Mouse (Mus musculus) gastrocnemius, postnatal 36 days (tissue): ENCODE results near the gene Ptbp1. TPM values are rescaled to one million over a fixed set of nuclear protein-coding genes. Genes with fewer than 3 reads are reported as not detected.
A peak's percentile ranks its signal among the peaks of the same experiment; 100 is the strongest.

Experiments used
- DNase-seq, 2 experiments: peaks; one replicate each; pipeline ENCODE4 v3.0.0; 2022
- intact Hi-C: fragments of 180-260 bp; cut with DNase I; formaldehyde crosslinking; loops from one replicate; pipeline ENCODE4 v1.15.1; 2025
- total RNA-seq, 2 experiments: library from RNA; stranded (reverse); gene quantifications; 2 replicates each; pipeline ENCODE4 v1.2.3; 2021

Gene Ptbp1
- total RNA-seq, 2 experiments from 2014 or later: 17.2 to 17.4 TPM

DNA sequence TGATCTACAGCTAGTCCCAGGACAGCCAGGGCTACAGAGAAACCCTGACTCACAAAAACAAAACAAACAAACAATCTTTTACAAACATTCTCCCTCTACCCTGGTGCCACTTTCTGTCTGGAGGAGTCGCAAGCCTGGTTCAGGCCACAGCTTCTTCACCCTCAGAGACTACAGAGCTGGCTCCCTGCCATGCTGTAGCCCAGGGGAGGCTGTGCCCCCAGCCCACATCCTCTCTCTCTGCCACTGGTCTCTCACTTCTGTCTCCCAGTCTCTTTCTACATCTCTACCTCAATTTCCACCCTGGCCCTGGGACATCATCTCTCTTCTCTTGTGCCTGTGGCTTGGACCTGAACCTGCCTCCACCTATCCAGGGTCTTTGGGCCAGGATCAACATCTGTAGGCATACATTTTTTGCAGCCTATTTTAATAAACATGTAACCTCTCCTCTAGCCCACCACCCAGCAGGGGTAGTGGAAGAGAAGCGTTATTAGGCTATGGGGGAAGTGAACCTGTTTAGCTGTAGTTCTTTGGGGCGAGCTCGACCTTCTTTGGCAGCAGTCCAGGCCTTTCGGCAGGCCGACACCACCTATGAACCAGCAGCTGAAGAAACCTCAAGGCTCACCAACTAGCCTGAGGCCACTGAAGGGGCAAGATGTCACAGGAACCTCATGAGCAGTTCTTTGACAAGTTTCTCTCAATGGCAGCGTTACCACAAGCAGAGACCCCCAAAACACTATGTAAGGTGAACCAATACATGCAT lies 22.0 kb upstream of the Ptbp1 start:
- intact Hi-C loops: loop anchor here (5.0 kb wide), 1 partner anchor 50 kb away; no protein-coding TSS in a partner anchor
- DNase-seq: no peak

DNA sequence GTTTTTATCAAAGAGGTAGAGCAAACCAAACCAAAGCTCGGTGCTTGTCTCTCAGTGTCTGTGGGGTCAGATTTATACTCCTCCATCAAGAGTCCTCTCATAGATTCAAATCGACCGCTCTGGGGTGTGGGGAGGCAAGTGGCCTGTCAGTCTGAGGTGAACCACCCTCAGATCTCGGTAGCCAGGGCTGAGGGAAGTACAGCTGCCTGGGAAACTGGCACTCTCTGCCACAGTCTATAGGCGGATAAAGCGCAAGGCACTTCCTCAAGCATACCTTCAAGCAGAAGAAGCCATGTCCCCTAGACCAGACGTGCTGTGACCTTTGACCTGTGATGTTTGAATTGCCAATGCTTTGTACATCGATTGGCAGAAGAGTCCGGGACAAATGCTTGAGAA lies 21.4 kb upstream of the Ptbp1 start:
- intact Hi-C loops: loop anchor here (5.0 kb wide), 1 partner anchor 50 kb away; no protein-coding TSS in a partner anchor

DNA sequence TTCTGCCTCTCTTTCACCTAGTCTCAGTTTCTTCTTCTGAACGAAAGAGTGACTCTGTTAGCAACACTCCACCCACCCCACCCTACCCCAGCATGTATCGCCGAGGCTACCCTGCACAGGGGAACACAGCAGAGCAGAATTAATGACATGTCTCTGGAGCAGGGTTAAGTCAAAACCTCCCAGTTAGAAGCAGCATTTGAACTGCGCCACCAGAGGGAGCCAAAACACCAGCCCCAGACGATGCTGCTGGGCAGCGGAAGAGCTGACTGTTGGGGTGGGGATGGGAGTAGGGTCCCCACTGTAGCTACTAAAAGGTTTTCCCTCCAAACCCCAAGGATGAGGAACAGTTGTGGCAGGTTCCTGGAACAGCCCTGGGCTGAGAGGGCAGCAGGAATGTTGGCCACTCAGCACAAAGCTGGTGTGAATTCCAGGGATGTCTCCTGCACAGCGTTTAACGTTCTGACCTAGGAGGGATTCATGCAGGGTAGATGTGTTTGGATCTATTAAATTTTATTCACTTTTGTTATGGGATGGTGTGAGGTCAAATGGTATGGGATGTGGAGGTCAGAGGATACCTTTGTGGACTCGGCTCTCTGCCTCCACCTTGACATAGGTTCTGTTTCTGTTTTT lies 19.3 kb upstream of the Ptbp1 start:
- intact Hi-C loops: loop anchor here (1.0 to 5.0 kb wide), 3 partner anchors 47 to 117 kb away; no protein-coding TSS in a partner anchor
- DNase-seq: peak in 1 of 2 experiments; percentile 60

More for the DNA sequence above, 21.4 kb upstream of the Ptbp1 start:
- no peak for DNase-seq

DNA sequence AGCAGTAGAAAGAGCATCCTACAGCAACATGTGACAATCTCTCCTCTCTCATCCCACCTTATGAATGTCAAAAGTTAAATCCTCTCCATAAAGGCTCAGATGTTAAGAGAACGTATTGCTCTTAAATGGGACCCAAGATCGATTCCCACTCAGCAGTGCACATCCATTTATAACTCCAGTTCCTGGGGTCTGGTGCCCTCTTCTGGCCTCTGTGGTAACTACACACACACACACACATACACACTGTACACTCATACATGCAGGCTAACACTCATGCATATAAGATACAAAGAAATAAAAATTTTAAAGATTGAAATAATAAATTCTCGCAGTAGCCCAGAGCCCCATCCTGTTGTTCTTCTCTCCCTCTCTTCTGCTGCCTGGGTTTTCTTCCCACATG lies 17.3 kb upstream of the Ptbp1 start:
- intact Hi-C loops: loop anchor here (5.0 kb wide), 1 partner anchor 115 kb away; no protein-coding TSS in a partner anchor
- DNase-seq: no peak

DNA sequence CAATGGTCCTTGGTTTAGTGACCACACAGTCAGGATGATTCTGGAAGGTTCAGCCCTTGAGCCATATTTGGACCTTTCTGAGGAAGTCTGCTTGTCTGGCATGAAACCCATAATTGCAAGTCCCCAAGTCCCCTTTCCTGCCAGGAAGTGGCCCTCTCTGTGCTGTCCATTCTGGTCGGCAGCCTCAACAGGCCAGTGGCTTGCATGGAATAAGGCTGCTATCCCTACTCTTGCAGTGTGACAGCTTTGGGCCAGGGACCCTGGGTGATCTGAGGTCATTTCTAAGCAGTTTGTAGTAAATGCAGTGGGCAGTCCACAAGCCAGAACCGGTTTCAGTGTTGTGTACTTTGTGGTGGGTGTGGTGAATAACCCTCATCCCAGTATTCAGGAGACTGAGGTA lies 16.1 kb upstream of the Ptbp1 start:
- intact Hi-C loops: loop anchor here (5.0 kb wide), 1 partner anchor 114 kb away; no protein-coding TSS in a partner anchor

DNA sequence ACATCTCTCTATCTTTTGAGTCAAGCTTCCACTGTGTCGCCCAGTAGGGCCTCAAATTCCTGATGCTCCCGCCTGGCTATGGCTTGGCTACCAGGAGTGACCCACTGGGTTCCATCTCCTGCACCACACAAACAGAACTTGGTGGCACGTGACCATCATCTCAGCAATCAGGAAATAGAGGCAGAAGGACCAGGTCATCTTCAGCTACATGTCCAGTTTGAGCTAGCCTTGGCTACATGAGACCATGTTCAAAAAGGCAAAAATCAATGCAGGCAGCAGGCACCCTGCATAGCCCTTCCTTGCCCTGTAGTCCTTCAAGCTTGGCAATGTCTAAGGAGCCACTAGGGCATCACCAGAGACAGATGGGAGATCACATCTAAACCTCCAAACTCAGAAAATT lies 14.1 kb upstream of the Ptbp1 start:
- intact Hi-C loops: no loop called here
- no peak for DNase-seq

More for the DNA sequence above, 16.1 kb upstream of the Ptbp1 start:
- no peak for DNase-seq

DNA sequence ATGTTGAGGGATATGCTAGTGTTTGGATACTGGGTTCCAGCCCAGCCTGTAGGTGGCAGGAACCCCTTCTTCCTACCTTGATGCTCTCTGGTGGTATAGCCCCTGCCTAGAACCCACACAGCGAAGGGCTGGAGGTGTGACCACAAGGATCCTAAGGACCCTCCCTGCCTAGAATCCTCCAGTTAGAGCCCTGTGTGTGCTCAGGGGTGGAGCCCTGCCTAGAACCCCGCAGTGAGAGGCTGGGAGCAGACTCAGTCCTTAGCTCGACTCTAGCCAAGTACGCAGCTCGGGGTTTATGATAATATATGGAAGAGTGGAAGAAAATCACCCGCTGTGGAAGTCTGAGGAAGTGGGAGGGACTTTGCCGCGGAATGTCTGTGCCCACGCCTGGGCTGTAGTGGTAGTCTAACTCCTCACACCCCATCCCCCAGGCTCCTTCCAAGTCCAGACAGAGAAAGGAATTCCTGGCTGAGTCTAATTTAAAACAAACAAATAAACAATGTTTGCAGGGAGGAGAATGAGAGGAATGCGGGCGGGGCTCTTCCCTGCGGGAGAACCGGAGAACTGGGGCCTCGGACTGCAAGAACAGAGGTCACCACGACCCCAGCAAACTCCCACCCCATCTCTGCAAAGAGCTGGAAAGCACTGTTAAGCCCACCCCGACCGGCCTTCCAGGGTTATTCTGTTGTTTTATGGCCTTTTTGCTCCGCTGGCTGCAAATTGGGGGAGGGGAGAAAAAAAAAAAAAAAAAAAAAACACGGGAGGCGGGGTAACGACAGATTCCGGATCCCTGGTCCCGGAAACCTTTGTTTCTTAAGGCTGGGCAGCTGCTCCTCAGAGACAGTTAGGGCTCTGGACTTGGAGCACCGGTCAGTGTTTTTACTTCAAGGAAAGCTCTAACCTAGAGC lies 13.3 kb upstream of the Ptbp1 start:
- DNase-seq: peak in 1 of 2 experiments; percentile 44
- intact Hi-C loops: no loop called here

DNA sequence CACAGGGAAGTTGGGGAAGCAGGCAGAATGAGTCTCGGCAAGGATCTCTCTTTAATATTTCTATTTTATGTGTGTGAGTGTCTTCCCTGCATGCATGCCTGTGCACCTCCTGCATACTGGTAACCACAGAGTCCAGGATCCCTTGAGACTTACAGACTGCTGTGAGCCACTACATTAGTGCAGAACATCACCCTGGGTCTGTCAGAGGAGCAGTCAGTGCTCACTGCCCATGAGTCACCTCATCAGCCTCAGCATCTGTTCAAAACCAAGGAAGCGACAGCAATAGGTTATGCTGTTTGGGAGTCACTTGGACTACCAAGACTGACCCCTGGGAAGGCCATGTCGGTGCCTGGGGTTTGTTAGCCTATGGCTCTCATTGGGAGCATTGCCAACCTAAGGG lies 11.9 kb upstream of the Ptbp1 start:
- intact Hi-C loops: no loop called here

DNA sequence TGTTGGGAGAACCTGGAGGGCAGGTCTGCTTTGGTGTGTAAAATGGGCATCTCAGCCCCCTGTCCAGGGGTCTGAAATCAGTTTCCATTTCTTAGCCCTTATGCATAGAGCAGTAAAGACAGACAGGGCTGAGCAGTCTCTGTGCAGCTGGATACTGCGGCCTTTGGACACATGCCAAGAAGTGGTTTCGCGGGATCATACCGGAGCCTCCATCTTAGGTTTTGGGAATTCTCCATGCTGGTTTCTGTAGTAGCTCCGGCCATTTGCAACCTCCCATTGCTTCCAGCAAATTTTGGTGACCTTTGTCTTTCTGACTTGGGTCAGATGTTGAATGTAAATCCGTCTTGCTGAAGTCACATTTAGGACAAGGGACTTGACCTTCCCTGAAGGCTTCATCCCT lies 10.8 kb upstream of the Ptbp1 start:
- intact Hi-C loops: no loop called here
- no peak for DNase-seq

More for the DNA sequence above, 11.9 kb upstream of the Ptbp1 start:
- no peak for DNase-seq

DNA sequence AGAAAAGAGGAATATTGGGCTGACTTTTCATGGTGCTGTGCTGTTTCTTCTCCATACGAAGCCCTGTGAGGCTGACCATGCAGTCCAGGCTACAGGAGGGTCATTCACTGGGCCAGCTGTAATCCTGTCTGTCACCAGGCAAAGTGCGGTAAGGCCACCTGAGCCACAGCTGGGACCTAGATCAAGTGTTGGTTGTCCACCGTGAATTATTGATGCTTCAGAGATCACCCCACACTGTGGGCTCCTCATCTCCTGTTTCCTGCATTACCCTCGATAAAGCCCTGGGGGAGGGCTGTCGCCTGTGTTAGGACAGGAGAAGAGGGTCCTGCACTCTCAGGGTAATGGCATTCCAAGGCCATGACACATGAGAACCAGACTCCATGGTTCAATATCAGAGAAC lies 7.7 kb upstream of the Ptbp1 start:
- DNase-seq: no peak
- intact Hi-C loops: no loop called here

DNA sequence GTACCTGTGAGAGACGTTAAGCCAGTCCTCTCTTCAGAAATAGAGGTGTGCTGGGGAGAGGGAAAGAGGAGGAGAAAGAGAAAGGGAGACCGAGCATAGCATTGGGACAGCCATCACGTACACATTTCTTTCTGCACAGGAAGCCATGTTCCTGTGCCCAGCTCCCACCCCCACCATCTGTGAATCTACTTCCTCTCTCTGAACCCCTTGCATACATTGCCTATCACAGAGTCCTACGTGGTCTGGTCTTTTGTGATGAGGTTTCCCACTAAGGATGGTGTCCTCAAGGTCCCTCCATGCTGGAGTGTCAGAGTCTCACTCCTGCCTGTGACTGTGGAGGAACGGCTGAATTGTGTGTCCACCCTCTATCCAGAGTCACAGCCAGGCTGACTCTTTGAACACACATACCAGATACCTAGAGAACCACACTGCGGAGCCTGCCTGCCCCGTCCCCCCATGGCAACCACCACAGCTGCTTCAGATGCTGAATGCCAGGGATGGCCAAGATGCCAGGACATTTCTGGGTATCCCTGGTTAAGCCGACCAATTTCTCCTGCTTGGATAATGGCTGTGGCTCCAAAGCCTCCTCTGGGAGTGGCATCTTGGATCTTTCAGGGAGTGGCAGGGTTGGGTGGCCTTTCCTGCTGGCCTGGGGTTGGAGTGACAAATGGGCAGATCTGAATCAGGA lies 4.1 kb upstream of the Ptbp1 start:
- intact Hi-C loops: no loop called here
- DNase-seq: no peak

DNA sequence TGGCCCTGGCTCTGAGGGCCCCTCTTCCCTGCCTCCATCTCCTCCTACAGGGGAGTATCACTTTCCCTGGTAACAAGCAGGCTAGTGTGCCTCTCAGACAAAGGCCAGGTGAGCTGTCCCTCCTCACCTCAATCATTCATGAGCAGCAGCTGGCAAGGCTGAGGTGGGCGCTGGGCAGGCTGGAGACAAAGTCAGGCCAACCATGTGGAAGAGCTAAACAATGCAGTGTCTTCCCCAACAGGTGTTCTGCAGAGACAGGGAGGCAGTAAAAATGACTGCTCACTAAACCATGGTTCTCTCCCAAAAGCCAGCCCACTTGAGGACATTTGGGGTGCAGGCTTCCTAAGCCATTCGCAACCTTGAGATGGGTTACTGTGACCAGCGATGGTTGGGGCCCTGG lies 2.6 kb upstream of the Ptbp1 start:
- no peak for DNase-seq
- intact Hi-C loops: no loop called here

DNA sequence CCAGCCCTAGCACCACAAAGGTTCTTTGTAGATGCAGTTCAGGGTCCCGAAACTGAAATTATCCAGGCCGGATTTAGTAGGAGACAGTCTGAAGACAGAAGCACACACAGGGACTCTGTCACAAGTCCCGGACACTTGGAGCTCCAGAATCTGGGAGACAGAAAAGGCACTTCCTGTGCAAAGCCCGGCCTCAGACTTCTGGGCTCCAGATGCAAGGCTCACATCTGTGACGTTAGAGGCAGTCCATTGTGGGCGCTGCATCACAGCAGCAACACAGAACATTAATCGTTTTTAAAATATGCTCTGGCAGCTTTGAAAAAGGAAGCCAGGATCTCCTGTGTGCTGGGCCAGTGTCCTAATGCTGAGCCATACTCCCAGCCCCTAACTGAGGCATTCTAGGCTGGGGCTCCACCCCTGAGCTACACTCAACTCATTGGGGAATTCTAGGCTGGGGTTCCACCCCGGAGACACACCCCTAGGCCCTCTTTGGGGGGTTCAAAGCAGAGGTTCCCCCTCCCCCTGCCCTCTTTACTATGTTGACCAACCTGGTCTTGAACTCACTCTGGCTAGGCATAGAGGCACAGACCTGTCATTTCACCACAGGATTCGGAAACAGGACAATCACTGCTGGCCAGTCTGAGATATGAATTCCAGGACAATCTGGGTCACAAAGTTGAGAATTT lies 2.0 kb upstream of the Ptbp1 start:
- intact Hi-C loops: no loop called here
- DNase-seq: no peak

DNA sequence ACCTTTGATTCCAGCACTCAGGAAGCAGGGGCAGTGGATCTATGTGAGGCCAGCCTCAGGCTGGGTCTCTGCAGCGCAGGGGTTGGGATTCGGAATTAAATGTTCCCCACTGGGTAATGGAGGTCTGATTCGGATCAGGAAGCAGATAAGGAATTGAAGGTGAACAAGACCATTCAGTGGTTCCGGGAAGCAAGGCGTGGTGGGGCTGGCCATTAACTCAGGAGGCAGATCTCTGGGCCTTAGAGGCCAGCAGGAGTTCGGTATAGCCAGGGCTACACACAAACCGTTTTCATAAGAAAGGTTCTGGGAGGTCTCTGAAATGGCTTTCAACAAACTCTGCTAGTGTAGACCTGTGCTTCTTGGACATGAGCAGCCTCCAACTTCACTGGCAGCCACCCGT lies 1.4 kb upstream of the Ptbp1 start:
- DNase-seq: no peak
- intact Hi-C loops: no loop called here

DNA sequence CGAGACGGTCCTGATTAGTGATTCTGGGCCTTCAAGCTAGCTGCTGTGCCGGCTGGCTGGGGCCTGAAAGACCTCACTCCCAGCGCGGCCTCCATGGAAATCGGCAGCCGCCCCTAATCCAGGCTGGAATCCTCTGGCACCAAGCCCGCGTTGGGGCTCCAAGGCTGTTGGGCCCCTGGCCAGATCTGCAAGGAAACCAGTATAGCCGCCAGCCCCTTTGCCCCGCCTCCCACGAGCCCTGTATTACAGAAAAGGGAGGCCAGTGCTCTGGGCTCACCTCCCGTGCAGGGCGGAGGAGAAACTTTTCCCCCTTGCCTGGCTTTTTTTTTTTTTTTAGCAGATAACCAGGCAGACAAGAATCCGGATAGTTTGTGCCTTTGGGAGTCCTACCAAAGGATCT lies 835 bp upstream of the Ptbp1 start:
- peak; percentile 96 to 98 for DNase-seq
- intact Hi-C loops: no loop called here

DNA sequence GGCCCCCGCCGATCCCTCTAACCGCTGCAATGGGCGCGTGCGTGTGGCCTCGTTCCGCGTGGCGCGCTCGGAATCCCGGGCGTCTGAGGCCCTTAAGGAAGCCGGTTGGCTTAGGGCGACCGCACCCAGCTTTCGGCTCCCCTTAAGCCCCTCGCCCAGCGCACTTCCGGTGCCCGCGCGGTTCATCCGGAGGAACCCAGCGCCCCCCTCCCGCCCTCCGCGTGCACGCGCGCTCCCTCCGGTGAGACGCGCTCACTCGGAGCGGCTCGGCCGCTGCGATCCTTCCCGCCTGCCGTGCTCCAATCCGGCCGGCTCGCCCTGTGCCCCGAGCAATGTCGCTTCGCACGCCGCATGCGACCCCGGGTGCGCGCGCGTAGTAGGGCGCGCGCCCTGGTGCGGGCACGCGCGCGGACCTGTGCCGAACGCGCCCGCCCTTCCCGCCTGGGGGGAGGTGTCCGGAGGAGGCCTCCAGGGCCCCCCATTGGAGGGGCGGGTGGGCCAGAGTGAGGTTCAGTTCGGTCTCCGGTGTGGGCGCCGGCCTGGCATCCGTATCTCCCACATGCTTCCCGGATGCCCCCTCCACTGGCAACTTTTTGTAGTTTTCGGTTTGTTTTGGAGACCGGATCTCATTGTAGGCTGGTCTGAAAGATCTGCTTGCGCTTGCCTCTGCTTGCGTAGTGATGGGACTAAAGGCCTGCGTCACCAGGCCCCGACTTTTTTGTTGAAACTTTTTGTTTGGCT lies 744 bp downstream of the Ptbp1 start:
- DNase-seq: peak in 1 of 2 experiments; percentile 60
- intact Hi-C loops: no loop called here

DNA sequence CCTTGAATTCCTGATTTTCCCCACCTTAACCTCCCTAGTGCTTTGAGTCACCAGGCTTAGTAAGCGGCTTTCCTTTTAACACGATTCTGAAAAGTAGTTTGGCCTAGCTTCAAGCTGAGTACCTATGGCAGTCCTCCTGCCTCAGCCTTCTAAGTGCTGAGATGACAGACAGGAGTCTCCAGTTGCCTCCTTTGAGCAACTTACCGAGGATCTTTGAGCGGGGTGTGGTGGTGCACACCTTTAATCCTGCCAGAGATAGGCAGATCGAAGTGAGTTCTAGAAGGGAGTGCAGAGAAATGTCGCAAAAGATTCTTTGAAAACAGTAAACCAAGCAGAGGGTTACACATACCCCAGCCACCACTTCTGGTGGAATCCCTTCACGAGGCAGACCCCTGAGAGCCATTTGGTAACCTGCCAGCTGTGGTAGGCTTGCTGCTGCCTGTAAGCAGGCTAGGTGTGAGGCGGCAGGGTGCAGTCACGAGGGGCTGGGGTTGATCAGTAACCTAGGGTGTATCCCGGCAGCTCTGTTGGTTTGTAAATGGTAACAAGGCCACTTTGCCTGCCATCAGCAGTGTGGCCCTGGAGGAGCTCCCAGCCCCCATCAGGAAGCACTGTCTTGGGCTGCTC lies 1.4 kb downstream of the Ptbp1 start:
- intact Hi-C loops: no loop called here
- no peak for DNase-seq

DNA sequence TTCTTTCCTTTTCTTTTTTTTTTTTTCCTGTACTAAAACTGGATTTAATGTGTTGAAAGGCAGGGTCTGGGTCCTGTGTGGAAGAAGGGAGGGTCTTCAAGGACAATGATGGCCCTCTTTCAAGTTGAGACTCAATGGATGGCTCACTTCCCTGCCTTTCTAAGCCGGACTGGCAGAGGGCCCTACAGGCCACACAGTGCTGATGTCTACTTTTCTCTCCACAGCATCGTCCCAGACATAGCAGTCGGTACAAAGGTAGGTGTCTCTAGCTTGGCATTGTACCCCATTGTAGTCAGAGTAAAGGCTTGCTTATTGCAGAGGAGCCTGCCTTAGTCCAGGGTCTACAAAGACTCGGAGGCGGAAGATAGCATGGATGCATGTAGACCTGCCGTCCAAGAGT lies 2.1 kb downstream of the Ptbp1 start:
- intact Hi-C loops: no loop called here
- no peak for DNase-seq
